Mouse (Mus musculus): Measurements from ENCODE around the gene 1700019N19Rik. TPM values are rescaled to one million over a fixed set of nuclear protein-coding genes. Genes with fewer than 3 reads are reported as not detected.

1700019N19Rik gene
- polyA plus RNA-seq (2015; fragmentation: Illumina TruSeq; extraction: RNeasy Lipid Tissue Mini Kit (QIAGEN cat#74804); ENCODE audit: insufficient read depth, low replicate concordance) = not detected

GRCm38 (mm10) chr19:58794284-58794683 lies at the start of gene 1700019N19Rik:
1700019N19Rik (minus strand) TSS chr19:58794461.

GRCm38 (mm10) chr19:58759423-58759822 lies 34.8 kb downstream of the 1700019N19Rik start, which contains the start of gene Pnliprp2:
Pnliprp2 (plus strand) TSS chr19:58759719.

Other genes with a start within 250 kb of the 1700019N19Rik start
- gene Pnlip, start 142.0 kb downstream of the 1700019N19Rik start, polyA plus RNA-seq (2015; fragmentation: Illumina TruSeq; extraction: RNeasy Lipid Tissue Mini Kit (QIAGEN cat#74804); ENCODE audit: insufficient read depth, low replicate concordance) = 18.2 TPM
- gene Pnliprp1, start 65.6 kb downstream of the 1700019N19Rik start, polyA plus RNA-seq (2015; fragmentation: Illumina TruSeq; extraction: RNeasy Lipid Tissue Mini Kit (QIAGEN cat#74804); ENCODE audit: insufficient read depth, low replicate concordance) = 5.2 TPM
- gene Pnliprp2, start 34.7 kb downstream of the 1700019N19Rik start, polyA plus RNA-seq (2015; fragmentation: Illumina TruSeq; extraction: RNeasy Lipid Tissue Mini Kit (QIAGEN cat#74804); ENCODE audit: insufficient read depth, low replicate concordance) = 0.73 TPM
- gene Eno4, start 149.0 kb upstream of the 1700019N19Rik start, polyA plus RNA-seq (2015; fragmentation: Illumina TruSeq; extraction: RNeasy Lipid Tissue Mini Kit (QIAGEN cat#74804); ENCODE audit: insufficient read depth, low replicate concordance) = 0.23 TPM
- gene Hspa12a, start 149.2 kb upstream of the 1700019N19Rik start, polyA plus RNA-seq (2015; fragmentation: Illumina TruSeq; extraction: RNeasy Lipid Tissue Mini Kit (QIAGEN cat#74804); ENCODE audit: insufficient read depth, low replicate concordance) = 6.8 TPM